Mouse (Mus musculus): ENCODE measurements around the gene 2310022A10Rik. TPM values are rescaled to one million over a fixed set of nuclear protein-coding genes. Genes with fewer than 3 reads are reported as not detected.
A peak's percentile ranks its signal among the peaks of the same experiment; 100 is the strongest.

The 2310022A10Rik gene
- total RNA-seq, 2 experiments from 2014 or later: 21.4 to 26.2 TPM

DNA sequence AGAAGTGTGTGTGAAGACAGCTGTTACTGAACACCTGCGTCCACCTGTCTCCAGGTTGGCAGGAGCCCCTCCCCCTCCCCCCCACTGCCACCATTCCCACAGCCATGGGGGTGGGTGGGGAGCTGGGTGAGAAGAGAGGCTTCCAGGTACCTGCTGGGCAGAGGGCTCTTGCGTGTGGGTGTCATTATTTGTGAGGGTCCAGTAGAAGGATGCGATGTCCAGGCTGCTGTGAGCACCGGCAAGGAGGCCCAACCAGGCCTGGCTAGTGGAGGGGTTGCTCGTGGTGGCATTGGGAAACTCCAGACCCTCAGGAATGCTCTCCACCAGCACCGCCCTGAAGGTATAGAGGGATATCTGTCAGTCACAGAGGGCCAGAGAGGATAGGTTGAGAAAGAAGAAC, 12.1 kb upstream of the 2310022A10Rik start:
- DNase-seq (ENCODE audit: low spot score in 2 of 2): no peak

DNA sequence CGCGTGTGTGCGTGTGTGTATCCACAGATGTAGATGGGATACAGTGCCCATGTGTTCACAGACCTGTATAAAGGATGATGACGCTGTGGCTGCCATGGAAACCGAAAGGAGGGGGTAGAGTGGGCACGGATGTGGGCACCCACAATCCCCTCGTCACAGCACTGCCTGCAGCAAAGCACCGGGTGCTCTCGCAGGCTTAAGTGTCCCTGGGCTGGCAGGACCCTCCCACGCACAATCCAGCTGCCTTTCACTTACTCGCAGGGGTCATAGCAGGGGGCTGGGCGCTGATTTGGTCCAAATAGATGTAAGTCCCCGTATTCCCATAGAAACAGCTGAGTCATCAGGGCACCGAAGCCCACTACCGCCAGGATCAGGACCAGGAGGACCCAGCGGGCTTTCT, 11.6 kb upstream of the 2310022A10Rik start:
- peak; percentile 66 to 78 for DNase-seq (ENCODE audit: low spot score in 2 of 2)

DNA sequence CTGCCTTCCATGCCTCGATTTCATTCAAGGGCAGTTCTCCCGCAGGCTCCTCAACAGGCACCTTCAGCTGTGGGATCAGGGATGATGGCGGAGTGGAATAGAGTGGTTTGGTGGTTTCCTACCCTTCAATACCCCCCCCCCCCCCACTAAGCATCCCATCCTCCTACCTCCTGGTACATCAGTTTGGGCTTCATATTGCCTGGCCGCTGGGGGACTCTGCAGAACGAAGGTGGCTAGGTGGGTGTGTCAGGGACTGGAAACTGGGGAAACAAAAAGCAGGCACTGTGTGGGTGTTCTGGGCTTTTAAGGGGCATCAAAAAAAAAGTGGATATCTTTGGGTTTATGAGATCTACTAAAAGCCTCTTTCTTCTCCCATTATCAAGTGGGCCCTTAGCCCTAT, 11.1 kb upstream of the 2310022A10Rik start:
- no peak for DNase-seq (ENCODE audit: low spot score in 2 of 2)

DNA sequence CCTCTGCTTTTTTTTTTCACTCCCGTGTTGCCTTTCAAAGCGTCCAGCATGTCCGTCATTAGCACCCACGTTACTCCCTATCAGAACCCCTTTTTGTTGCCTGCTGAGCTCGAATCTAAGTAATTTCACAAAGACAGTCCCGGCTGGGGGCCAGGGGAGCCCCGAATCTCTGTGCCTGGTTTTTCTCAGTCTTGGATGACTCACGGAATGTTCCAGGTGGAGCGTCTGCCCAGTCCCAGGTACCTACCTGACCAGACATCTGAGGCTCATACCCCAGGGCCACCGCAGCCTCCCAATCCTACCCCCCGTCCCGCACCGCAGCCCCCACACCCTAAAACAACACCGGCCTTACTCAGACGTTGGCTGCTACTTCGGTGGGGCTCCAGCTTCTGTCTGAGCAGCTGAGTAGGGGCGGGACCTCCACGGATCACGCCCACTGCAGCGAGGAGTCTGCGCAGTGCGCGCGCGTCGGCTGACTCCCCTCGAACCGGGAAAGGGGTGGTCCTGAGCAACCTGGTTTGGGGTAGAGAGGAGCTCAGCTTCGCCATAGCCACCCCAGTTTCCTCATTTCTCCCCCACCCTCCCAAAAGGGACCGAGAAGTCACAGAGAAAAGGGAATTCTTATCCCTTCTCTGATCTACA, 10.5 kb upstream of the 2310022A10Rik start:
- DNase-seq (ENCODE audit: low spot score in 2 of 2): peak; percentile 88 to 92

DNA sequence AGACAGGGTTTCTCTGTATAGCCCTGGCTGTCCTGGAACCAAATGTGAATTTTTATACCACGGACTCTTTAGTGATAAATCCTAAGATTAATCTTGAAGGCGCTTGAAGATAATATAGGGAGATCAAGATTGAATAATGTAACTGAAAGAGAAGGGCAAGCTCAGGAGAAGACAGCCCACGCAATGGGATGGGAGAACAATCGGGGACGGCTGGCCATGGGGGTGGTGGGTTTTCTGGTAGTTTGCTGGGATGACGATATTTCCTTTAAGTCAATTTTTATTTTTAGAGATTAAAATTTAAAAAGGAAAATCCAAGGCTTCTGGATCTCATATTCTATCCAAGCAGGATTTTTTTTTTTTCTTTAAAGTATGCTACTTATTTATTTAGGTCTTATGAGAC, 10.0 kb upstream of the 2310022A10Rik start:
- no peak for DNase-seq (ENCODE audit: low spot score in 2 of 2)

DNA sequence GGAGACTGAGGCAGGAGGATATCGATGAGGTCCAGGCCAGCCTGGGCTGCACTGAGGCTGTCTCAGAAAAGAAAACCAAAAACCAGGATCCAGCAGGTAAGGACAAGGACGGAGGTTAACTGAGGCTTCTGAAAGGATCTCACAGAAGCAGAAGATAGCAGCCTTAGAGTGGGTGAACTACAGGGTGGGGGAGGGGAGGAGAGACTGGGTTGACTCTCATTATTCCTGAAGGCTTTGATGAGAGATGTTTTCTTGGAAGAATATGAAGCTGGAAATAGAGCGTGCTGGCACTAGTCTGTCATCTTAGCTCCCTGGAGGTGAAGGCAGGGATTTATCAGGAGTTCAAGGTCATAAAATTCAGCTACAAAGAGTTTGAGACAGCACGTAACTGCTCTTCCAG, 9.2 kb upstream of the 2310022A10Rik start:
- DNase-seq (ENCODE audit: low spot score in 2 of 2): no peak

DNA sequence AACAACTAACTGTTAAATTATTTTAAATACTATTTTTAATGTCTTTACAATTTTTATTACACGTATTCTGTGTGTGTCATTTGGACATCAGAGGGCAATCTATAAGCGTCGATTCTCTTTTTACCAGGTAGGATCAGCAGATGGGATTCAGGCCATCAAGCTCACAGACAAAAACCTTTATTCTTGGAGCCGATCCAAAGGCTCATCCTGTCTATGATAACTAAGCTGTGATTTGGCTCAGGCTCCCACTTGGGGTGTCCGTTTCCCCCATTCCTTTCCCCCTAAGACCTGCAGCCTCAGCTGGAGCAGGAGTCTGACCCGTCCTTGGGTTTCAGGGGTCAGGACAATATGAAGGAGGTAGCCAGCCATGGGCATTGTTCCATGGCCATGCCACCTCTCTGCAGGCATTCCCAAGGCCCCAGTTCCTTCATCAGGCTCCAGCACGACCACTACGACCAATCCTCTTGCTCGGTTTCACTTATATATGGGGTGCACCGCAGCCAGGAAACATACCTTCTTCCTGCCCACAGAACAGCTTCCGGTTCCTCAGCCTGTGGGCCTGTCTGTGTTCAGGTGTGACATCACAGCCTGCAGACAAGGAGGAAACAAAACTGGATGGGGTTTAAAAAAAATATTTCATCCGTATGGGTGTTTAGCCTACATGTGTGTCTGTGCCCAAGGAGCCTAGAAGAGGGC, 8.2 kb upstream of the 2310022A10Rik start:
- no peak for DNase-seq (ENCODE audit: low spot score in 2 of 2)

DNA sequence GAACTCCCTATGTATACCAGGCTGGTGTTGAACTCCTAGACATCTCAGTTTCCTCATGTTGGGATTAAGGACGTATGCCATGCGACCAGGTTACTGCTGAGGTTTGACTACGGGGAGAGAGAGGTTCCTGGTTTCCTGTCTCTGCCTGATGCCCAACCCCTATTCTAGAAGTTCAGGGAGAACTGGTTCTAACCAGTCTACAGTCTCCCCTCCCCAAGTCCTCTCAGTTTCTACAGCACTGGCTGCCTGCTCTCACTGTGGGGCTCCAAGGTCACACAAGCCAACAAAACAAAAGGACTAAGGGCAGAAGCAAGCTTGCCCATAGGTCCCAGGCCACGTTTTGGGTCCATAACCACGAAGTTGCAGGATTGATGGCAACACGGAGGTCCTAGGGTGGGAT, 3.4 kb upstream of the 2310022A10Rik start:
- no peak for DNase-seq (ENCODE audit: low spot score in 2 of 2)

DNA sequence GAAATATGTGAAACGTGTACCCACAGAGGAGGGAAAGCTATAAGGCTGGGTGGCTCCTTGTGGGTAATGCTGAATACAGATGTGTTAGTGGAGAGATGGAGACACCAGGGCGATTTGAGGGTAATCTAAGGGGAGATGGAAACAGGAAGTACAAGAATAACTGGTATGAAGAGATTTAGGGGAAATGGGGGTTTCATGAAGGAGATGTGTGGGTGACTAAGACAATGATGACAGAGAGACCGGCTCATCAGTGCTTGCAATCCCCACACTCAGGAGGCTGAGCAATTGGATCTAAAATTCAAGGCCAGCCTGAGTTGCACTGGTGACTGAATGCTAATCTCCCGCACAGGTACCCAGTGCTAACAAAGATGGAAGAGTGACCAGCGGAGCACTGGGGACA, 963 bp upstream of the 2310022A10Rik start:
- DNase-seq (ENCODE audit: low spot score in 2 of 2): no peak

DNA sequence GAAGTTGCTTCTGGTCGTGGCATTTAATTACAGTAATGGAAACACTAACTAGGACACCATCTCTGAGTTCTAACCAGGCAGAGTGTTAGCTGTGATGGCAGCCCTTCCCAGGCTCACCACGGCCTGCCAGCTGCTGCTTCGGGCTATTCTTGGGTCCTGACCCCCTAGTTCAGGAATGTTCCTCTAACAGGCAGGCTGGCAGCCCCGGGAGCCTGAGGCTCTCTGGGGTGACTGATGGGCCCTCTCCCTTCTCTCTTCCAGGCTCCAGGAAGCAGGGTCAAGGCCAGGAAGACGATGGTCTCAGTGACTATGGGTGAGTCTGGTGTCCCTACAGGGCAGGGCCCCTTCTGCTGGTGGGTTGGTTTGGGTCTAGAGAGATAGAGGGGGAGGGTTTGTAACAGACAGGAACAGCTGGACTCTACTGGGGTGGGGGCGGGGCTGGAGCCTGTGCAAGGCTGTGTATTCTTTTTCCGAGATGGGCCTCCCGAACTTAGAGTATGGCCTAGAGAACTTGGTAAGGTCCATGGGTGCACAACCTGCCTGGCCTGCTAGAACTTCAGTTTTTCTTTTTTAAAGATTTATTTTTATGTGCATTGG, 7.4 kb downstream of the 2310022A10Rik start:
- no peak for DNase-seq (ENCODE audit: low spot score in 2 of 2)

DNA sequence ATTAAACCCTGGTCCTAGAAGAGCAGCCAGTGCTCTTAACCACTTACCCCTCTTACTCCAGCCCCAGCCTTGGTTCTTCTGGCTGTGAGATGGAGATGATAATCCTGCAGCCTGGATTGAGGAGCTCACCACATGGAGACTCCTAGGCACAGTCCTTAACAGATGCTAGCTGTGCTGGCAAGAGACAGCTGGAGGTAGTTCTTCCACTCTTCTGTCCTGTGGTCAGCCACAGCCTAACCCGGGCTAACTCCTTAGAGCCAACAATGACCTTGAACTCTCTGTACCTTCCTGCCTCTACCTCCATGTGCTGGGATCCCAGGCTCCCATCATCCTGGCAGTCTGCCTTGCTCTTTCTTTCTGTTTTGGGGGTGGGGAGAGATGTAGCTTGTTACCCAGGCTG, 7.9 kb downstream of the 2310022A10Rik start:
- DNase-seq (ENCODE audit: low spot score in 2 of 2): no peak

DNA sequence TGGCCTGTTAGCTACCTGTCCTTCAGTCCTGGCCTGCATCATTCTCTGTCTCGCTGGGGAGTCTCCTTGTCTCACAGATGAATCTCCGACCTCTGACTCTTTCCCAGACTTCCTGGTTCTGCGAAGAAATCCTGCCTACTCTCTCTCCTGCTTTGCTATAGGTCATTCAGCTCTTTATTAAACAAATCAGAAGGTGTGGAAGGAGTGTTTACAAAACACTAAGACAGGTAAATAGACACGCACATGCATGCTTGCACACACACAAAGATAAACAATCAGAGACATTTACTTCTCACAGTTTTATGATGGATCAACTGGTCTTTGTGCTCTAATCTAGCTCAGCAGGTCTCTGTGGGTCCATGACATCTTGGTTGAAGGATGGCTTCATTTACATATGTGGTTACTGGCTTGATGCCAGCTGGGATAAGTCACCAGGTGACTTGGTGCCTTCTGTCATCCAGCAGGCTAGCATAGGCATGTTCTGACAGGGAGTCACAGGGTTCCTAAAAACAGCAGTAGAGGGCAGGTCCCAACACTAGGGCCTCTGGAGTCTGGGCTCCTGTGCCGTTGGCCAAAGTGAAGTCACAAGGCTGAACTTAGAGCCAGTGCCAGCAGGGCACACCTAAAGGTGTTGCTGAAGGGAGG, 16.7 kb downstream of the 2310022A10Rik start:
- DNase-seq (ENCODE audit: low spot score in 2 of 2): no peak

DNA sequence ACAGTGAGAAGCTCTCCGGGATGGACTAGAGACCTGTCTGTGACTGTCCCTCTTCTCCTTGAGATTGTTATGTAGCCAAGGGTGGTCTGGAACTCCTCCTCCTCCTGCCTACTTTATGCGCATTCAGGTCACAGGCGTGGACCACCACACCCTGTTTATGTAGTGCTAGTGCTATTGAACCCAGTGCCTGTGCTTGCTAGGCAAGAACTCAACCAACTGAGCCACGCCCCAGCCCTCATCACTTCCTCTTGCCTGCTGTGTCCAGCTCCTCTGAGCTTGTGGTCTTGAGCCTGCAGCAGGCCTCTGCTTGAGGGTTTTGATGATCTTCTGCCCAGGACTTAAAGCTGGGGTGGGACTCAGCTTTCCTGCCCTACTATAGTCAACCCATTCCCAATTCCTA, 19.1 kb downstream of the 2310022A10Rik start:
- DNase-seq (ENCODE audit: low spot score in 2 of 2): no peak

DNA sequence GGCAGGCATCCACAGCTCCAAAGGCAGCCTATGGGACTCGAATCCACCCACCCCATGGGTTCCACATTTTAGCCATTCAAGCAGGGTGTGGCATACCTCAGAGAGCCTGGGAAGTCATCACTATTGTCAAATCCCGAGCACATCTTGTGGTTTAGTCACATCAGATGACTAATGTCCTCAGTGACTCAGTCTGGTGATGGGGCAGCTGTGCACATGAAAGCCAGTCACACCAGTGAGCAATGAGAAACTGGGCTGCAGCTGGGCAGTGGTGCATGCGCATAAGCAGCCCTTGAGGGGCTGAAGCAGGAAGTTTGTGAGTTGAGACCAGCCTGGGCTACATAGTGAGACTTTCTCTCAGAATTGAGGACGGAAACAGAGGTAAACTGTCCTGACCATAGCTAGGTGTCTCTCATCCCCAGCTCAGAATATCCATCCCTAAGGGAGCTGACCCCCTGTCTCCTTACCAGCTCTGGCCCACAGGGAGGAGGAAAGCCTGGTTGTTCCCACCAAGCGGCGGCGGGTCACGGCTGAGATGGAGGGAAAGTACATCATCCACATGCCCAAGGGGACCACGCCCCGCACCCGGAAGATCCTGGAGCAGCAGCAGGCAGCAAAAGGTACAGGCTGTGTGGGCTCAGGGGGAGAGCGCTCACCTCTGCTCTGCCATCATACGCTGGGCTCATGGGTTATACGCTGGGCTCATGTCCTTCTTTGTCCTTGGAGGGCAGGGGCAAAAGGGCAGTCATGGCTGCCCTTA, 21.3 kb downstream of the 2310022A10Rik start:
- no peak for DNase-seq (ENCODE audit: low spot score in 2 of 2)

DNA sequence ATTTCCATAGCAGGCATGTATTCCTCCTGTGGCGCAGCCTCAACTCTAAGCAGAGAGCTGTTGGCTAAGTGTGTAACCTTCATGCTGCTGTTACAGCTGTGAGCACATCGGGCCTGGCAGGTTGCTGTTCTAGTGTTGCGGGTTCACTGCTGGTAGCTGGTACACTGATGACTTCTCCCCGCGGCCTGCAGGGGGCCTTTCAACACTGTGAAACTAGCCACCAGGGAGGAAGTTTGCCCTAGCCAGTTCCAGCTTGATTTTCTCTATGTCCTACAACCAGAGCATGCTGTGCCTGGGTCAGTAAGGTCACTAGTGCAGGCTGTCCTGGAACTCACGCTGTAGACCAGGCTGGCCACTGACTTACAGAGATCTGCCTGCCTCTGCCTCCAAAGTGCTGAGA, 23.9 kb downstream of the 2310022A10Rik start:
- DNase-seq (ENCODE audit: low spot score in 2 of 2): peak; percentile 46 to 58

DNA sequence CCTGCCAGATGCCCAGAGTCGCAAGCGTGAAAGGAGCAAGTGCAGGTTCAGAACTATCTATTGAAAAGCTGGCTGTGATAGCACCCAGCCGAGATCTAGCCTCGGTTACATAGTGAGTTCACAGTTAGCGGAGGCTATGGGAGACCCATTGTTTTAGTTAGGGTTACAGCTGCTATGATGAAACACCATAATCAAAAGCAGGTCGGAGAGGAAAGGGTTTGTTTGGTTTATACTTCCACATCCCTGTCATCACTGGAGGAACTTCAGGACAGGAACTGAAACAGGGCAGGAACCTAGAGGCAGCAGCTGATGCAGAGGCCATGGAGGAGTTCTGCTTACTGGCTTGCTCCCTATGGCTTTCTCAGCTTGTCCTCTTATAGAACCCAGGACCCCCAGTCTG, 24.6 kb downstream of the 2310022A10Rik start:
- no peak for DNase-seq (ENCODE audit: low spot score in 2 of 2)

DNA sequence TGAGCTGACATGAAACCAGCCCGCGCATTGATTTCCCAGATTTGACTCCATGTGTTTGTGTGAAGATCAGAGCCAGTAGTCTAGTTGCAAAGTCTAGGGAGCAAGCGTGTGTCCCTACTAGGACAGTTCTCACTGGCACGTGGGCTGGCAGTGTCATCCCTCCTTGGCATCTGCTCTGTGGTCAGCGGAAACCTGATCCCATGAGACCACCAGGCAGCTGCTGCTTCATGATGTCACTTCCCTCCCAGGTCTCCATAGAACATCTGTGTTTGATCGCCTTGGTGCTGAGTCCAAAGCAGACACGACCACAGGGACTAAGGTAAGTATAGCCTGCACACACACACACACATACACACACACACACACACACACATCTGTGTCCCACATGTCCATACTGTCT, 25.4 kb downstream of the 2310022A10Rik start:
- DNase-seq (ENCODE audit: low spot score in 2 of 2): no peak

DNA sequence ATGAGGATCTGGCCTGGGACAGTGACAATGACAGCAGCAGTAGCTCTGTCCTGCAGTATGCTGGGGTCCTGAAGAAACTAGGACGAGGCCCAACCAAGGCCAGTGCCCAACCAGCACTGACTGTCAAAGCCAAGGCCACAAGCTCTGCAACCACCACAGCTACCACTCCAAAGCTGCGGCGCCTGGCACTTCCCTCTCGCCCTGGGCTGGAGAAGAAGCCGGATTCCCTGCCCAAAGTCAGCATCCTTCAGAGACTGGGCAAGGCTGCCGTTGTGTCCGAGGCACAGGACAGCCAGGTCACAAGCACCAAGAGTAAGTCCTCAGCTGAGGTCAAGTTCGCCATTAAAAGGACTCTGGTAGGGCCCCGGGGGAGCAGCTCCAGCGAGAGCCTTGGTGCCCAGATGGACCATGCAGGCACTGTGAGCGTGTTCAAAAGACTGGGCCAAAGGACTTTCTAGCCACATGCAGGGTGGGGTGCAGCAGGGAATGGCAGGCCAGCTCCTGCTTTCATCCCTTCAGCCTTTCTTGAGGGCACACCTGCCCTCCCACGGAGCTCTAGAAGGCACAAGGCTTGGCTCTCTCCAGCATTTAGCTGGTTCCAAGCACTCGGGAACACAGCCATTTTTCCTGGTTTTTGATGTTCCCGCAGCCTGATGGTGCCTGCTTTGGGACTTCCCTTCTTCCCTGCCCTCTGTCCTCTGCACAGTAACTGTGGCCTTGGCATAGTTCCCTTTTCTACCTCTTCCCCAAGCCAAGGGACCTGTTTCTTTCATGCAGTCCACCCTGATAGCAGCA, 27.5 kb downstream of the 2310022A10Rik start:
- DNase-seq (ENCODE audit: low spot score in 2 of 2): no peak

DNA sequence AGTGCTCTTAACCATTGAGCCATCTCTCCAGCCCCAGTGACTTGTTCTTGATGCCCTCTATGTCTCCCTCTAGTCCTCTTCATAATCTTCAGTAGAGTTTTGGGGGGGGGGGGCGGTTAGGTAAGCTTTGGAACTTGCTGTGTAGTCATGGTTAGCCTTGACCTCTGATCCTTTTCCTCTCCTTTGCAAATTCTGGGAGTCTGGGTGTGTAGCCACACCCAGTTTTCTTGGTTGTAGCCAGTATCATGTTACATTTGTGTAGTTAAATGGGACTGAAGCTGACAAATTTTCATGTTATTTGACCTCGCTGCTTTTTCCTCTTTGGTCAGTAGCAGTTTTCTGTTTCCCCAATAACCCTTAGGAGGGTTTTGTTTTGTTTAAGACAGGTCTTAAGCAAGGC, 33.8 kb downstream of the 2310022A10Rik start:
- no peak for DNase-seq (ENCODE audit: low spot score in 2 of 2)

DNA sequence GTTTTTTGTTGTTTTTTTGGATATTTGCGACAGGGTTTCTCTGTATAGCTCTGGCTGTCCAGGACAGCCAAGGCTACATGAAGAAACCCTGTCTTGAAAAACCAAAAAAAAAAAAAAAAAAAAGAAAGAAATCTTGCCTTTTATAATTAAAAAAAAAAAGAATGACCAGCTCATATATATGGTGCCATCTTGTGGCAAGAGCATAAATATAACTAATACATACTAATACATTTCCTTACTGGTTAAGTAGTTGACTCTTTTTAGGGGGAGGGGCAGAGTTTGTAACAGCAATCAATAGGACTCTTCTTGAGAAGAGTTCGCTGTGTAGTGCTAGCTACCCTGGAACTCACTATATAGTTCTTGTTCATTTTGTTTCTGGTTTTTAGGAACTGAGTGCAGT, 34.7 kb downstream of the 2310022A10Rik start:
- DNase-seq (ENCODE audit: low spot score in 2 of 2): no peak

DNA sequence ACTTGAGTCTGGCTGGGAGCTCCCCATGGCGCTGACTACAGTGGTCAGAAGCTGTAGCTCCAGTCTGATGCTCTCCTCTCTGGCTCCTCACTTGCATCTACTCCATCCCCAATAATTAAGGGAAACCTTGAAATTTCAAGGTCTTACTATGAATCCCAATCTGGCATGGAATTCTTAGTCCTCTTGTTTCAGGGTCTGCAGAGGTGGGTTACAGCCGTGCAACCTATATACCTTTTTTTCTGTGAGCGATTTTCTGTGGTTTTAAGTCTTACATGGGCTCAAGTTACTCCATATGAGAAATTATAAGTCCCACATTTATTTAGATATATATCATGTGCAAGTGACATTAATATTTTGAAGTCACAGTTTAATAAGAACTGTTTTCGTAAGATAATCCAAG, 37.1 kb downstream of the 2310022A10Rik start:
- DNase-seq (ENCODE audit: low spot score in 2 of 2): no peak
